Mouse (Mus musculus) limb, embryonic 11.5 days (tissue): ENCODE results near the gene Ocel1. TPM values are rescaled to one million over a fixed set of nuclear protein-coding genes. Genes with fewer than 3 reads are reported as not detected.

Experiments used
- ATAC-seq: fragments of 200-750 bp; cut with Nextera tagmentation; 2 replicates; pipeline ENCODE4 v1.8.0; 2017; ENCODE audit warnings: low read depth; ENCODE audit not compliant: insufficient number of reproducible peaks, low FRiP score, low TSS enrichment
- DNase-seq: peaks from one replicate; pipeline ENCODE4 v3.0.0-alpha.2; 2015; ENCODE audit warnings: low spot score
- H3K27ac ChIP-seq: fragments of 300-500 bp; sonication (generic); replicated peaks from 2 replicates; pipeline ENCODE4 v1.5.1; 2014; ENCODE audit warnings: low read depth, mild to moderate bottlenecking, low read length
- H3K27me3 ChIP-seq: fragments of 300-500 bp; sonication (generic); 2 replicates; pipeline ENCODE4 v1.6.1; 2014; ENCODE audit warnings: mild to moderate bottlenecking, low read length, mixed read lengths; ENCODE audit not compliant: control insufficient read depth, insufficient read depth
- H3K36me3 ChIP-seq: fragments of 300-500 bp; sonication (generic); 2 replicates; pipeline ENCODE4 v1.6.1; 2014; ENCODE audit warnings: mild to moderate bottlenecking, low read length, moderate library complexity, mixed read lengths; ENCODE audit not compliant: control insufficient read depth, insufficient read depth
- H3K4me1 ChIP-seq: fragments of 300-500 bp; sonication (generic); 2 replicates; pipeline ENCODE4 v1.6.1; 2014; ENCODE audit warnings: low read length, mixed read lengths; ENCODE audit not compliant: control insufficient read depth, insufficient read depth
- H3K4me2 ChIP-seq: fragments of 300-500 bp; sonication (generic); 2 replicates; pipeline ENCODE4 v1.6.1; 2014; ENCODE audit warnings: low read depth, mild to moderate bottlenecking, moderate library complexity; ENCODE audit not compliant: severe bottlenecking
- H3K4me3 ChIP-seq: fragments of 300-500 bp; sonication (generic); 2 replicates; pipeline ENCODE4 v1.5.1; 2014; ENCODE audit warnings: low read depth, low read length
- H3K9ac ChIP-seq: fragments of 300-500 bp; sonication (generic); 2 replicates; pipeline ENCODE4 v1.6.1; 2014; ENCODE audit warnings: mild to moderate bottlenecking, low read length
- H3K9me3 ChIP-seq: fragments of 300-500 bp; sonication (generic); 2 replicates; pipeline ENCODE4 v1.6.1; 2016; ENCODE audit warnings: low read length; ENCODE audit not compliant: control insufficient read depth
- whole genome bisulfite sequencing: fragments of 180-500 bp; shearing (Covaris S2); extraction: QIAGEN DNeasy Blood & Tissue Kit; methylation state at CpG from one replicate; pipeline ENCODE4 v1.1.7; 2014; 5-methylcytosine and 5-hydroxymethylcytosine counted together
- polyA plus RNA-seq: library from polyadenylated mRNA; unstranded; fragments of >200 nt; fragmentation: Nextera tagmentation; extraction: Ambion mirVana; gene quantifications from 2 replicates; pipeline ENCODE4 v1.2.1, GENCODE M21; 2014

Gene Ocel1
- polyA plus RNA-seq, 1 experiment from 2014 or later = 2.7 TPM

DNA sequence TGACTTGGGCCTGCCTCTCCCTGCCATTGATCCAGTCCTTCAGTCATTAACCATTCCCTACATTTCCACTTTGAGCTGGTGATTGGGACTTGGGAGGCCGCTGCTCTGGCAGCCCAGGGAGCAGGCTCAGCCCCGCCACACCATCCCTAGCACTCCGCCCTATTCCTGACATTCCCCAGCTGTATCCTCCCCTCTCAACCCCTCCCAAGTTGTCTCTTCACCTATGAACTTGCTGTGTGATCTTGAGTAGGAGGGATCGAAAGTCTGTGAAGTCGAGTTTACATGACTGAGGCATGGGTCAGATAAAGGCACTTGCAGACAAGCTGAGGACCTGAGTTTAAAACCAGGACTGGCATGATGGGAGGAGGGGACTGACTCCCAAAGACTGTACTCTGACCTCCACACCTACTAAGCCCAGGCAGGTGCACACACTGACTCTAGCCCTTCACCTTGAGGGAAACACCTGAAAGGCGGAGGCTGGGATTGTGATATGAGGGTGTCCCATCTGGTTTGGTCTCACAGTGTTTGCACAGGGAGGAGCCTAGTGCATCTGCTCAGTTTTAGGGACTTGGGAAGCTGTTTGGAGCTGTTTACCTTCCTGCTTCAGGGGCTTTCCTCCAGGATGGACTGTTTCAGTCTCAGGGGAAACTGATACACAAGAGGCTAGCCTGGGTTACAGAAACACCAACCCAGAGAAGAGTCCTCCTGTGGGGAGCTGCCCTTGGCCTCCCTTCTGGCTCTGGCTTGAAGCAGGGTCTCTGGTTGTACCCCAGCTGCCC lies 32.2 kb downstream of the Ocel1 start:
- no peak overlapping the region for H3K4me3 ChIP-seq
- H3K9ac ChIP-seq = no peak overlapping the region
- no peak overlapping the region for H3K4me2 ChIP-seq
- 84% methylated on average over 6 of the region's 6 CpGs for WGBS
- H3K4me1 ChIP-seq = peaks cover 4% of the 10 kb centered on the region; the same call in 1 of the 2 replicates
- H3K27me3 ChIP-seq = no peaks in the 10 kb centered on the region
- peaks cover 6% of the 10 kb centered on the region; the same call in 1 of the 2 replicates for H3K36me3 ChIP-seq
- no peak for DNase-seq
- no peak overlapping the region for H3K27ac ChIP-seq
- no peak for ATAC-seq
- no peaks in the 10 kb centered on the region for H3K9me3 ChIP-seq

DNA sequence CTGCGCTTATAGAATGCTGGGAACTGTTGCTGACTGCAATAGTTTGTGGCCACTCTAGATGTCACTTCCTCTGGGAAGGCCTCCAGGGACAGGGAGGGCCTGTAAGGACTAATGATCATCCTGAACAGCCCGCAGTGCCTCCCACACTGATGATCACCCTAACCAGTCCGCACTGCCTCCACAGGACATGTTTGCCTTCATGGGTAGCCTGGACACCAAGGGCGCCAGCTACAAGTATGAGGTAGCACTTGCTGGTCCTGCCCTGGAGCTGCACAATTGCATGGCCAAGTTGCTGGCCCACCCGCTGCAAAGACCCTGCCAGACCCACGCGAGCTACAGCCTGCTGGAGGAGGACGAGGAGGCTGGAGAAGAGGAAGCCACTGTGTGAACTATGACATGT lies 32.9 kb downstream of the Ocel1 start:
- Histone ChIP-seq H3K9ac (no peak overlapping the region), H3K4me2 (no peak overlapping the region), H3K27ac (no peak overlapping the region), H3K9me3 (no peaks in the 10 kb centered on the region), H3K36me3 (peaks cover 7% of the 10 kb centered on the region; the same call in 1 of the 2 replicates), H3K27me3 (no peaks in the 10 kb centered on the region), H3K4me3 (no peak overlapping the region), H3K4me1 (peaks cover 4% of the 10 kb centered on the region; the same call in 1 of the 2 replicates)
- no peak for ATAC-seq
- 93% methylated on average over 8 of the region's 8 CpGs for WGBS
- DNase-seq = no peak

DNA sequence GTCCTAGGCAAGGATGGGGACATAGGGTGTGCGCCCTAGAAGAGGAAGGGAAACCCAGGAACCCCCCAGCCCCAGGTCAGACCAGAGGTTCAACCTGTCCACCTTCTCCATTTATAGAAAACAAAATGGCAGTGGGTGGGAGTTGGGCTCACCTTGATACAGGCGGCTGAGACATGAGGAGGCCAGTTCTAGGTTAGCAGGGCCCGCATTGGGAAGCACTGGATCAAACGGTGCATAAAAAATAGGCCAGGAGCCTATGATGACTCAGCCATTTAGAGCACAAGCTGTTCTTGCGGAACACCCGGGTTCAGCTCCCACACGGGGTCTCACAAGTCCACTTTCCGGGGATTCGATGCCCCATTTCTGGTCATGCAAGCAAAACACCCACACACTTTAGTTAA lies 33.9 kb downstream of the Ocel1 start:
- H3K36me3 ChIP-seq = peaks cover 10% of the 10 kb centered on the region; the same call in 1 of the 2 replicates
- H3K9me3 ChIP-seq = no peaks in the 10 kb centered on the region
- DNase-seq (no peak), ATAC-seq (no peak)
- no peaks in the 10 kb centered on the region for H3K27me3 ChIP-seq
- peaks cover 4% of the 10 kb centered on the region; the same call in 1 of the 2 replicates for H3K4me1 ChIP-seq
- H3K27ac ChIP-seq = no peak overlapping the region
- H3K9ac ChIP-seq = no peak overlapping the region
- 87% methylated on average over 9 of the region's 9 CpGs for WGBS
- H3K4me2 ChIP-seq = peak overlapping the region; percentile 93; the same call in 1 of the 2 replicates
- H3K4me3 ChIP-seq = 0 out of 2 replicates have a peak overlapping the region, but pooled peaks have one; percentile 81

DNA sequence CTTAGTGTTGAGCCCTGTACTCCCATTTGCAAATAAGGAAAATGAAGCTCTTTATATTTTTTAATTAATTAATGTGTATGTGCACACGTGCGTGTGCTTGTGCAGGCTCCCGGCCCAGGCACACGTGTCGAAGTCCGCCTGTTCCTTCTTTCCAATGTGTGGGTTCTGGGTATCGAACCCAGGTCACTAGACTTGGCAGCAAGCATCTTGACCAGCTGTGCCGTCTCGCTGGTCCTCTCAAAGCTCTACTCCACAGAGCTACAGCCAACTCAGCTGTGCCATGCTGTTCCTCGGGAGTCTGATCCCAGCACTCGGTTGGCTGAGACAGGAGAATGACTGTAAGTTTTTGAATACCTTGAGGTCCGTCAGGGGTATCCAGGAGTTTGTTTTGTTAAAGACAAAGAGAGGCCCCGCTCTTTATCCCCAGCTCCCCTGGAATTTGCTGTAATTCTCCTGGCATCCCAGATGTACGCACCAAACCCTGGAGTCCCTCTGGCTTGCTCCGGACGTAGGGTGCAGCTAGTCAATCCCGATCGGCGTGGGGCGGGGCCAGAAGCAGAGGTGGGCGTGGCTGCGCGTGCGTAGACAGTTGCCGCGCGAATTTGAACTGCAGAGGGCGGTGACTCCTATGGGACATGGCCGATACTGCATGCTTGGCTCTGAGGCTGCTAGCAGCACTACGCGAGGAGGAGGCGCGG lies 34.5 kb downstream of the Ocel1 start, which contains the start of gene Ankle1:
Ankle1 (plus strand) TSS at position 610 of the 698 bp plus-strand sequence.
- Histone ChIP-seq H3K36me3 (peaks cover 10% of the 10 kb centered on the region; the same call in 1 of the 2 replicates), H3K4me3 (peak within 1 kb of the TSS; percentile 81), H3K9me3 (no peaks in the 10 kb centered on the region), H3K9ac (peak within 1 kb of the TSS; percentile 69), H3K27me3 (no peaks in the 10 kb centered on the region), H3K27ac (peak within 1 kb of the TSS; percentile 44), H3K4me1 (peaks cover 4% of the 10 kb centered on the region; the same call in 1 of the 2 replicates), H3K4me2 (peak within 1 kb of the TSS; percentile 93)
- 18% methylated on average over 33 of the region's 33 CpGs for WGBS
- DNase-seq = peak; percentile 99
- peak; percentile 87 for ATAC-seq

DNA sequence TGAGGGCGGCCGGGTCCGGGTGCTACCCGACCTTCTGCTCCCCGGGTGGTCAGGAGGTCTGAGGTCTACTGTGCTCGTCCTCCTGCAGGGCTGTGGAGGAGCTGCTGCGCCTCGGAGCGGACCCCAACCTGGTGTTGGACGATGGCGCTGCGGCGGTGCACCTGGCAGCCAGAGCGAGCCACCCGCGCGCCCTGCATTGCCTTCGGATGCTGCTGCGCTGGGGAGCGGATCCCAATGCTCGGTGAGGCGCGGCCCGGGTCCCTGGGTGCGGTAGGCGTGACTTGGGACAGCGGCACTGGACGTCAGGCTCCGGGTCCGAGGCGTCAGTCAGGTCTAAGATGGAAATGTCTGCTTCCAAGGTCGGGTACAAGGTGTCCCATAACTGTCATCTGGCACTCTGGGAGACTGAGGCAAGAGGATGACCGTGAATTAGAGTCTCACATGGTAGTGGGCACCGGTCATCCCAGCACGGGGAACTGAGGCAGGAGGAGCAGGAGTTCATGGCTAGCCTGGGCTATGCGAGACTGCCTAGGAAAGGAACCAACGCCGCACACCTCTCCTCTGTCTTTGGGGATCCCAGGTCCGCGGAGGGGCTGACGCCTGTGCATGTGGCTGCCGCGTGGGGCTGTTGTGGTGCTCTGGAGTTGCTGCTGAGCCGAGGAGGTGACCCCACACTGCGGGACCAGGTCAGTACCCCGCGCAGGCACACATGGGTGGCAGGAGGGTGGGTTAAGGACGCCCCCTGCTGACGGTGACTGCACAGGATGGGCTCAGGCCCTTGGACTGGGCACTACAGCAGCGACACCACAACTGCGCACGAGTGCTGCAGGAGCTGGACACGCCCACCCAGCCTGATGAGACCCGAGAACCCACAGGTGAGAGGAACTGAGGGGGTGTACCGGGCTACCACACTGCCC lies 35.3 kb downstream of the Ocel1 start:
- H3K4me1 ChIP-seq = peaks cover 4% of the 10 kb centered on the region; the same call in 1 of the 2 replicates
- ATAC-seq = peak; percentile 70
- peaks cover 10% of the 10 kb centered on the region; the same call in 1 of the 2 replicates for H3K36me3 ChIP-seq
- WGBS = under 1% methylated on average over 55 of the region's 55 CpGs
- peak overlapping the region; percentile 44 for H3K27ac ChIP-seq
- peak overlapping the region; percentile 69 for H3K9ac ChIP-seq
- peak overlapping the region; percentile 81 for H3K4me3 ChIP-seq
- no peaks in the 10 kb centered on the region for H3K27me3 ChIP-seq
- H3K4me2 ChIP-seq = peak overlapping the region; percentile 93
- no peaks in the 10 kb centered on the region for H3K9me3 ChIP-seq
- peak; percentile 89 for DNase-seq

DNA sequence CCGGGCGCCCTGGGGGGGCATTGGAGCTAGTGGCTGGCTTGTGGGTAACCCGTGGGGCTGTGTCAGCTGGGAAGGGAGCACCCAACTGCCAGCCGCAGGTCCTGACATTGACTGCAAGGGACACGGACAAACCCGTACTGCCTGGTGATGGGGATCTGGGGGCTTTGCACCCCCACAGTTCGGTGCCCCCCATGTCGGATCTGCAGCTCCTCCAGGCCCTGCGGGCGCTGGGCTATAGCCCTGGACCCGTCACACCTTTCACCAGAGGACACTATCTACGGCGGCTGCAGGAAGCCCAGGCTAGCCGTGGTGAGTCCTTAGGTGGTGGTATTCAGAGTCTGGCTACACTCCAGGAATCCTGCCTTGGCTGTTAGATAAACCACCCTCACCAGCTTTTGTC lies 36.3 kb downstream of the Ocel1 start:
- Histone ChIP-seq H3K4me1 (peaks cover 4% of the 10 kb centered on the region; the same call in 1 of the 2 replicates), H3K36me3 (peaks cover 10% of the 10 kb centered on the region; the same call in 1 of the 2 replicates), H3K9me3 (no peaks in the 10 kb centered on the region), H3K4me3 (no peak overlapping the region; the same call in 1 of the 2 replicates), H3K4me2 (no peak overlapping the region), H3K27ac (no peak overlapping the region), H3K9ac (0 out of 2 replicates have a peak overlapping the region, but pooled peaks have one; percentile 7), H3K27me3 (no peaks in the 10 kb centered on the region)
- 94% methylated on average over 14 of the region's 14 CpGs for WGBS
- ATAC-seq (no peak), DNase-seq (peak; percentile 21)

DNA sequence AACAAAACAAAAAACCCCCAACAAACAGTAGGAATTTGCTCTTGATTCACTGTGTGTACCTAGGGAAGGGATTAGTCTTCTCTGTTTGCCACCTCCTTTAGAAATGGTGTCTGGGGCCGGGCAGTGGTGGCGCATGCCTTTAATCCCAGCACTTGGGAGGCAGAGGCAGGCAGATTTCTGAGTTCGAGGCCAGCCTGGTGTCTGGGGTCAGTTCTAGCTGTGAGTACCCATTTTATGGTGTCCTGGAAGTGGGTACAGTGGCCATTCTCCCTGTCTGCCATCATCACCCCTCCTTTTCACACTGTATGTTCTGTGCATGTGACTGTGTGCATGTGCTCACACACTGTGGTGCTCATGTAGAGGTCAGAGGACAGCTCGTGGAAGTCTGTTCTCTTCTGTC lies 37.1 kb downstream of the Ocel1 start:
- no peaks in the 10 kb centered on the region for H3K27me3 ChIP-seq
- no peak overlapping the region for H3K4me3 ChIP-seq
- ATAC-seq (no peak), DNase-seq (no peak)
- no peak overlapping the region for H3K9ac ChIP-seq
- H3K9me3 ChIP-seq = no peaks in the 10 kb centered on the region
- H3K27ac ChIP-seq = no peak overlapping the region
- 94% methylated on average over 4 of the region's 4 CpGs for WGBS
- no peak overlapping the region for H3K4me2 ChIP-seq
- peaks cover 10% of the 10 kb centered on the region; the same call in 1 of the 2 replicates for H3K36me3 ChIP-seq
- H3K4me1 ChIP-seq = peaks cover 4% of the 10 kb centered on the region; the same call in 1 of the 2 replicates
